Mouse (Mus musculus): ENCODE results near the gene Ttll9.

The Ttll9 gene

DNA sequence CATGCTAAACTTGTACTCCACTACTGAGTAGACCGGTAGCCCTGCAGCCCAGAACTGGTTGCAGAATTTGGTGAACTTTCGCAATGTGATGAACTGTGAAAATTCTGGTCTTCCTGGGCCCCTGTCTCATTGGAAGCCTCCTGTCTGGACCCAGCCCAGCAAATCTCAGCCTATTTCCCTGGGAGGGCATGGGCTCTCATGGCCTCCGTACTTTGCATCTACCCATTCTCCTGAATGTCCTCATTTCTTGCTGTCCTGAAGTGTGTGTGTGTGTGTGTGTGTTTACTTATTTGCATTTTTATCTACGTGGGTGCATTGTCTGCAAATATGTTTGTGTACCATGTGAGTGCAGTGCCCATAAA is 87.7 kb downstream of the Ttll9 start:
- no peak for DNase-seq (ENCODE audit: low spot score in 2 of 2)

DNA sequence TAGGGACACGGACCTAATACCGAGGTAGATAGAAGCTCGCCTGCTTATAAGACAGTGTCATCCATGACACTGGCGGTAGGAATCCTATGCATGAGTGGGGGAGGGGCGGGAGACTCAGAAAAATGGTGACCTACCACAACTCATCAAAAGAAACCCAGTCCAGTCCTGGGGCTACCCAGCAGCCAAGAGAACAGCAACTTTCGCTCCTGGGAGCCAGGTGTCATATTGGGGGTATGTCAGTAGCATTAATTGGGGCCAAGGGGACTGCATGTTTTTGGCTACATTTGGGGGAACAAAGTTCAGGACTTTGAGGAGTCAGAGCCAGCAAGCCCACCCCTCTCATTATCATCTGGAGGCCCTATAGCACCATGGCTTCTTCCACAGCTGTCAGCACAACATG is 88.8 kb downstream of the Ttll9 start:
- DNase-seq (ENCODE audit: low spot score in 2 of 2): no peak

DNA sequence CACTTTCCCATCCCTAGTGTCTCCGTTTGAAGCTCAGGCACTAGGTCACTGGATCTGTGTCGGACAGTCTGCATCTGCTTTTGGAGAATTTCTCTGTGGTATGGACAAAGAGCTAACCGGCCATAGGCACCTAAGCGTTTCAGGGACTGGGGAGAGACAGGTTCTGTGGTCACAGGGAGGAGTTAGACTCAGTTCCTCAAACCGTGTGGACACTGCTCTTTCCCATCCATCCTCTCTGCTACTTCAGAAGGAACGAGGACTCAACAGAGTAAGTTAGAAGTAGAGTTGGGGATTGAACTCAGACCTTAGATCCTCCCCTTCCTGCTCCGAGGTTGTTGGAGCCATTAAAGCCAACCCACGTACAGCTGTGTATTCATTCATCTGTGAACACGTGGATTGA is 89.3 kb downstream of the Ttll9 start:
- no peak for DNase-seq (ENCODE audit: low spot score in 2 of 2)

DNA sequence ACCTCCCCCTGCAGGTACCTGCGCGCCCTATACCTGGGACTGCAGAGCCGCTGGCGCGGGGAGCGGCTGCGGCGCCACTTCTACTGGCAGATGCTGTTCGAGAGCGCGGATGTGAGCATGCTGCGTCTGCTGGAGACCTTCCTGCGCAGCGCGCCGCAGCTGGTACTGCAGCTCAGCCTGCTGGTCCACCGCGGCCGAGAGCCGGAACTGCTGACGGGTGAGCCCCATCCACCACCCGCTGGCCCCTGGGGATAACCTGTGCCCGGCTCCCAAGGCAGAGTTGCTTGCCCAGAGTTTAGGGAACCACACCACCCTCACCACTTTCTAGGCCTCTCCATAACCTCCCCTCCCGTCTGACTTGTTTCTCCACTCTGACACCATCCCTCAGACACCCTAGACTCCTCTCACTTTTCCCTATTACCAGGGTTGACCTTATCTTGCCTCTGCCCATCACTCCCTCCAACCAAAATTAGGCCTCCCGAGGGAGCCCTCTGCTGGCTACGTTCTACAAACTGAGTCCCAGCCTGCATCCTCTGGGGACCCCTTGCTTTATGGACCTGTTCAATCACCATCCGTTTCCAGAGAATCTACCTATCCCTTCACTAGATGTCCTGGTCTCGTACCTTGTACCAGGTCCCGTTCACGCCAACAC is 90.5 kb downstream of the Ttll9 start:
- DNase-seq (ENCODE audit: low spot score in 2 of 2): no peak

DNA sequence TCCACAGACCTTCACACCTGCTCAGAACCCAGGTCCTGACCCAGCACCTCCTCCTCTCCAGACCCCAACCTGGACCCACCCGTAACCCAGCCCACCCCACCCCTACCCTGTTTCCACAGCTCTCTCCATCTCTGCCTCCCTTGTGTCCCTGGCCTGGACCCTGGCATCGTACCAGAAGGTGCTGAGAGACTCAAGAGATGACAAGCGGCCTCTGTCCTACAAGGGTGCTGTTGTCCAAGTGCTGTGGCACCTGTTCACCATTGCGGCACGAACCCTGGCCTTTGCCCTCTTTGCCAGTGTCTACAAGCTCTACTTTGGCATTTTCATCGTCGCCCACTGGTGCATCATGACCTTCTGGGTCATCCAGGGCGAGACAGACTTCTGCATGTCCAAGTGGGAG is 91.6 kb downstream of the Ttll9 start:
- DNase-seq (ENCODE audit: low spot score in 2 of 2): no peak

DNA sequence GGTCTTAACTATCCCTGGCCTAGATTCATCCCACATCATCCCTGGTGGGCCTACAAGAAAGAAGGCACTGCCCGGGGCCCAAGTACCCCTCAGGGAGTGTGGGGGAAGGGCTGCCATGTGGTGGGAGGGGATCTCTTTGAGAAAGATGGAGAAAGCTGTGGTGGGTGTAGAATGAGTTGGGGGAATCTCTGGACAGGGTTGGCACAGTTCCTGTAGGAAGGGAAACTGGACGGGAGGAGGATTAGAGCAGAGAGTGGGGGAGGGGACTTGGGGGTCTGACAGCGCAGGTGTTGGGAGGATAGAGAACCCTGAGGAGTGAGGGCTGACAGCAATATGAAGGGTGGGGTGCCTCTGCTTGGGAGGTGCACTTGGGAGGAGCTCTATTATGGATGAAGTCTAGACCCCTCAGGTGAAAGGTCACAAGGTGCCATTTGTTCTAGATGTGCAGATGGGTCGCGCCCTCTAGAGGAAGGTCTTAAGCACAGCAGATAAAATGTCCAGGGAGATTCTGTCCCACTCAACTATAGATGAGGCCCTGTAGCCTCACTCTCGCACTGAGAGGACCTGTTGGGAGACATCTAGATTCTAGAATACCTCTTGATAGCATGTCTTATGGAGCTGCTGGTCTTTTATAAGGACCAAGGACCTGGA is 93.1 kb downstream of the Ttll9 start:
- no peak for DNase-seq (ENCODE audit: low spot score in 2 of 2)
